Mouse (Mus musculus) thymus, postnatal 0 days (tissue): Measurements from ENCODE around the gene Zdhhc7. TPM values are rescaled to one million over a fixed set of nuclear protein-coding genes. Genes with fewer than 3 reads are reported as not detected.

Source experiments
- DNase-seq: peaks from one replicate; pipeline ENCODE4 v3.0.0-alpha.2; 2015; ENCODE audit warnings: low spot score
- polyA plus RNA-seq: library from polyadenylated mRNA; unstranded; fragments of >200 nt; fragmentation: Nextera tagmentation; extraction: Ambion mirVana; gene quantifications from 2 replicates; pipeline ENCODE4 v1.2.1, GENCODE M21; 2015

Gene Zdhhc7
- polyA plus RNA-seq, 1 experiment from 2014 or later: 35.9 TPM

DNA sequence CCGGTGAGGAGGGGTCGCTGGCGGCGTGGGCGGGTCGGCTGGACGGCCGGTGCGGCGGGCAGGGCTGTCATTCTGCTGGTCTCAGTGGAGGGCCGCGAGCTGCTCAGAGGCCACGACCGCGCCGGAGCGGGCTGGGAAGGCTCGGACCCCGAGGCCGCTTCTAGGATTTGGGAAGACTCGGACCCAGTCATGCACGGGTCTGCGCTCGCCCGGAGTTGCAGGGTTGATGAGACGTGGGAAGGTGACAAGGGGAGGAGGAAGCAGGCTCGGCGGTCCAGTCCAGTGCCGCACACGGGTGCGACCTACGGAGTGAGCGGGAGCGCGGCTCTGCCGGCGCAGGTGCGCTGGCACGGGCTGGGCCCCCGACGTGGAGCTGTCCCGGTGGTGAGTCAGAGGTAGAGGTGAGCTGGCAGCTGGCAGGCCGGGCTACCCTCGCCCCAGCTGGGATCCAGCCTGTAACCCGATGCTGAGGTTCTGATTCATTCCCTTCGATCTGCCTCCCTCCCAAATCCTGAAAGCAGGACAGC, 13.1 kb upstream of the Zdhhc7 start:
- peak; percentile 30 for DNase-seq

DNA sequence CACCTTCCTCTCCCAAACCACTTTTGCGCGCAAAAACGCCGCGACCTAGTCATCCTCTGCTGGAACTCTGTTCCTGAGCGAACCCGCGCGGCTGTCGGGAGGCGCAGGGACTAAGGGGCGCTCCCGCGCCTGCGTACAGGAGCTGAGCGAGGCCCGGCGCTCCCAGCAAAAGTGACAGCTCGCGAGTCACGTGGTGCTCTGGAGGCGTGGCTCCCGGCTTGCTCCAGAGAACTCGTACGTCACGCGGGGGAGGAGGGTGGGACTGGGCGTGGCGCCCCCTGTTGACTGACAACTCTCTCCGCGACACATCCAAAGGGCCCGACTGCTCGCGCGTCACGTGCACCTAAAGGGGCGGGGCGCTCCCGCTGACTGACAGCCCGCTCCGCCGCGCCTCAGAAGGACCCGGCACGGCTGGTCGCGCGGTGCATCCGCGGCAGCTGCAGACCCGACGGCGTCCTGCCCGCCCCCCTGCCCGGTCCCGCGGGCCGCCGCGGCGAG, 12.5 kb upstream of the Zdhhc7 start, which contains the start of gene 6430548M08Rik:
TSS of gene 6430548M08Rik (plus strand) at position 395 of the 498 bp plus-strand sequence.
- DNase-seq: peak; percentile 100

DNA sequence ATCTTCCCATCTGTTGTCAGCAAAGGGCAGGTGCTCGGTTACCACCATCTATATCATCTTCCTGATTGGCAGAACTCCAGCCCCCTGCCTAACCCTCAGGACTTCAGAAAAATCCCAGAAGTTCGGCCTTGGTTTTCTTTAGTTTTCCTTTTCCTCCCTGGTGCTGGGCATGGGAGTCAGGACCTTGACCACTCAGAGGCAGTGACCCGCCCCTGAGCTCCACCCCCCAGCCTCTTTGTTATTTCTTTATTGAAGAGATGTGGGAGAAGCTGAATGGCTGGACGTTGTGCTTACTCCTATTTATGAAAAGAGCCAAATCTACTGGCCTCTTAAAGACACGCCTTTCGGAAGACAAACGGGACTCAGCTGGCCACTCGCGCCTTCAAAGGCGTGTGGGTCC, 12.0 kb upstream of the Zdhhc7 start:
- DNase-seq: no peak

DNA sequence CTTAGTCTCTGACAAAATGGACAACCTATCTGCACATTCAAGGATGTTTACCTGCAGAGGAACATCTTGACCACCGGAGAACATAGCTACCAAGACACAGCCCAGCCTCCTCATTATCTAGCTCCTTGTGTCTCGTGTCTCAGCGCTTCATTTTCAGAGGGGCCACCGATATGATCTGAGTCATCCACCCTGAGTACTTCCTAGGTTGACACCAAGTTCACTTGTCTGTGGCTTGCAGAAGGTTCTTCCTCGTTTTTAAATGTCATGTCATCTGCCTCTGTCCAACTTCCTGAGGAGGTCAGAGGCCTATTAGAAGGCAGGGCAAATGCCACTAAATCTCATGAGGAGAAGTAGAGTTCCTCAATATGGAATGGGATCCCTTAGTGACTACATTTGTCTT, 11.3 kb upstream of the Zdhhc7 start:
- DNase-seq: no peak

DNA sequence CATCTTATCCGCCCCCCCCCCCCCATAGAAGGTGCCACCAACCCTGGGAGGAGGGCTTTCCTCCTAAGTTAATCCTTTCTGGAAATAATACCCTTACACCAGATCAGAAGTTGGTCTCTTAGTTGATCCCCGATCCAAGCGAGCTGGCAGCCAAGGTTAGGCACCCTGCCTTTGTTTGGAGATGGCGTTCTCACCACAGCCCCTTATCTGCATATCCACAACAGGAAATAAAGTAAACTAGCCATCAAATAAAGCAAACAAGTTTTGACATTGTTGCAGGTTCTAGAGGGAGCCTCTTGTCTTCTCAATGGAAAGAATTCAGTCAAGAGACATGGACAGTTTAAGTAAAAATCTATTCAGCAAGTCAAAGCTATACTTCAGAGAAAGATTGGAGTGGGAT, 10.1 kb upstream of the Zdhhc7 start:
- DNase-seq: no peak

DNA sequence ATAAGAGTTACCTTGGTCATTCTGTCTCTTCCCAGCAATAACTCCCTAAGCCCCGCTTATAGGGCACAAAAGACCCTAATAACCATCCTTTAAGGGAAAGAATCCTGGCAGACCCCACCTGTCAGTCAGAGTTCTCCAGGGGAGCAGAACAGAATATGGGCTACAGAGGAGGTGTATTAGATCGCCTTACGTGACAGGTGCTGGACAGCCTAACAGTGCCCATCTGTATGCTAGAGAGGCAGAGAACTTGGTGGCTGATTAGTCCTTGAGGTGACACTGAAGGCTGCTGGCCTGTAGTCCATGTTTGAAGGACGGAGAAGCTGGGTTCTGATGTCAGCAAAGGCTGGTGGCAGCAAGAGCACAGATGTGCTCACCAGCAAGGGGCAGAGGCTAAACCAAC, 9.7 kb upstream of the Zdhhc7 start:
- no peak for DNase-seq

DNA sequence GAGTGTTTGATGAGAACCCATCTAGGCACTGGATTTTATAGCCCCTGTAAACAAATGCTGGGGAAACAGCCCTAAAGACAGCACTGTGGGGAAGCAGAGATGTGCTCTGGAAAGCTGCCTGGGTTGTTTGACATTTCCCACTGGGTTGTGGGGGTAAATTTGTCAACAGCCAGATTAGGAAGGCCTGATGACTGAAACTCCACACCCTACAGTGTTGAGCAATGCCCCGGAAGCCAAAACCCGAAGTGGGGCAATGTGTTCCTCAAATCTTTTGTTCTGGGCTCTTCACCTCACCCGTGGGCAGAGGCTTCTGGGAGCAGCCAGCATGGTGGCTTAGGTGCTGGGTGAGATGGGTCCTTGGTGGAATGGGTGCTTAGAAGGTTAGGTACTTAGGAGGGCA, 7.9 kb upstream of the Zdhhc7 start:
- no peak for DNase-seq

DNA sequence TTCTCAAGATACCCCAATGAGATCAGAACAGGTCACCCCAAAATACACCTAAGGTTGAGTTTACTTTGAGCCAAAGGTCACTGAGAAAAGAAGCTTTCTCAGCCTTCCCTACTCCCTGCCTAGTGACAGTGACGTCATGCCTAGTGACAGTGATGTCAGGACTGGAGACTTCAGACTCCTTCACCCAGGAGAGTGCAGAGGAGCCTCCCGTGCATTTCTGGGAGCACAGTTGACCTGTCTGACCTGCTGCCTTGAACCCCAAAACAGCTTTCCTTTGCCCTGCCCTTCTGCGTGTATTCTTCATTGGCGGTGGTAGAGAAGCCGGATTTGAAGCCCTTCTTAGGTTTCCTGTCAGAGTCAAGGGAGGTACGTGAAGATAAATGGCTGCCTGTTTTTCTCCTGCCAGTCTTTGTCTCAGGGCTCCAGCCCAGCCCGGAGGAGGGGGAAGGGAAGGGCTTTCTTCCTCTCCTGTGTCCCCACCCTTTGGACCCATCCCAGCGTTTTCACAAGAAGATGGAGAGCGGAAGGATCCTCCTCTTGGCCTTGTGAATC, 3.5 kb upstream of the Zdhhc7 start:
- DNase-seq: no peak

DNA sequence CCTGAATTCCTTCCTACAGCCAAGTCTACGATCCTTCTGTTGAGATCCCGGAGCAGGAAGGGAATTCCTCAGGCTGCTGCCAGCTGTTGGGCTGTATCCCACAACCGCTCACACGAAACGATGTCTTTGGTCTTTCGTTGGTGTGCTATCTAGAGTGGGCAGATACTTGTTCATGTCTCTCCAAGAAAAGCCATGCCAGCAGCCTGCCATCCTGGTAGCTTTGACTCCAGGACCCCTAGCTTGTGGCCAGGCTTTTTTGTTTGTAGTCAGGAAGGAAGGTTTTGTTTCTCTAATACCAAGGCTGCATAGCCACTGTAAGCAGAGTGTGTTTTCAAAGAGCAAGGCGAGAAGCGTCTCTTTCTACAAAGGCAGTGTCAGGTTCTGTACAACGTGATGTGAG, 2.6 kb upstream of the Zdhhc7 start:
- DNase-seq: no peak

DNA sequence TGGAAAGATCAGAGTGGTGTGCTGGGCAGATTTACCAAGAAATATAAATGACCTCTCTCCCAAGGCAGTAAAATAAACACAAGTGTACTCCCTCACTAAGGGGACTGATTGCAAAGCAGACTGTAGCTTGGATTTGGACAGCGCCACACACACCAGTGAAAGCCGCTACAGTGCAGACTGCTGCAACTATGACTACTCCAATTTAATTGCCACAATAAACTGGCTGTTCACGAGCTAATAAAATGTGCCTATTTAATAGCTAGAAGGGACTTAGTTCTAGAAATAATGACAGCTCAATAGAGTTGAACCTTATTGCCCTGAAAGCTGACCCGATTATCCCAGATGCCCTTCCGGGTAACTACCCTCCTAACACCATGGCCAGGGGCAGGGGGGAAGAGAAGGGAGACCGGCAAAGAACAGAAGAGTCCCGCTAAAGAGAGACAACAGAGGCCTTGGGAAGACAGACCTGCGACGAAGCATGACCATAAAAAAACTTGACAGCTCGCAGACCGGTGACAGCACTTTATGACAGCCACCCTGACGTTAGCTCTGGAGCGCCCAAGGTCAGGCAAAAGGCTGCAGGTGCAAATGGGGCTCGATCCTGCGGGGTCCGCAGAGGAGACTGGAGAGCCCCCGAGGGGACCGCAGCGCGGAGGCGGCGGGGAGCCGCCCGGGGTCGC, 754 bp downstream of the Zdhhc7 start:
- DNase-seq: no peak

DNA sequence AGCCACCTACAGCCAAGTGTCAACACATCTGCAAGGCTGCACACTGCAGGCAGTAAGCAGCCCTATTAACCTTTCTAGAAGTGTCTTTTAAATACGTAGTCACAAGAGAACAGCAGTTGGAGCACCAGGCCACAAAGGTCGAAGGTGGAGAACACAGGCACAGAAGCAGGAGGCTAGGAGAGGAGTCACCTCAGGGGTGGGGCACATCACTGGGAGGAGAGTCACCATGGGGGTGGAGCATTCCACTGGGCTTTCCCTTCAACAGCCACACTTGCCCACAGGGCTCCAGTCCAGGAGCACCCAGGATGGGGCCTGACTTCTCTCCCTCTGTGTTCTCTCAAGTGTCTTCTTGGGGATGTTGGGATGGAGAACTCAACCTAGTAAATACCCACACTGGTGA, 4.8 kb downstream of the Zdhhc7 start:
- DNase-seq: no peak

DNA sequence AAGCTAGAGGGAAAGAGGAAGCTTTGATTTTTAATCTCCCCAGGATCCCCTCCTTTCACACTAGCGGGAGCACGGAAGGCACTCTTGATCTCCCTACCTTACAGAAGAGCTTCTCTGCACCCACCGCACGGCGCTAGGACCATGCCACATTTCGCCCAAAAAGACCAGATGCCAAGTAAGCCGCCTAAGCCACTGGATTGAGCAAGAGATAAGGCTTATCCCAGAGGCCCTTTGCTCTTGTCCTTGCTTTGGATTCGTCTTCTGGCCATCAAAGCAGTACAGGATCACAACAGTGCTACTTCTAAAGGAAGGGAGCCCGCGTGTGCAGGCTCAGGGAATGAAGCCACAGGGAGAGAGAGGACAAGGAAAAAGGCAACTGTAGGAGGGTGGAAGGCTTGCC, 6.5 kb downstream of the Zdhhc7 start:
- no peak for DNase-seq

DNA sequence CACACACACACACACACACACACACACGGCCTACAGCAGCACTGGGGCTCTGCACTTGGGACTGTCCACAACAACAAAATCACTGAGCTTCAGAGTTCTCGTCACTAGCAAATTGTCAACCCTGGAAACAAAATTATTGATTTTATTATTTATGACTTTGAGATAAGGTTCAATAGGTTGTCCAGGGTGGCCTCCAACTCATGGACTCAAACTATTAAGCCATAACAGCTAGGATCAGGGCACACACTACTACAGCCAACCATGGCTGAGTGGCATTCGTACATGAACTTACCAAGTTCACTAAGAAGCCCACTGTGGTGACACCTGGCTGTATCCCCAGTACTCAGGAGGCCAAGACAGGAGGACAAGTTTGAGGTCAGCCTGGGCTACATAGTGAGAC, 8.2 kb downstream of the Zdhhc7 start:
- no peak for DNase-seq

DNA sequence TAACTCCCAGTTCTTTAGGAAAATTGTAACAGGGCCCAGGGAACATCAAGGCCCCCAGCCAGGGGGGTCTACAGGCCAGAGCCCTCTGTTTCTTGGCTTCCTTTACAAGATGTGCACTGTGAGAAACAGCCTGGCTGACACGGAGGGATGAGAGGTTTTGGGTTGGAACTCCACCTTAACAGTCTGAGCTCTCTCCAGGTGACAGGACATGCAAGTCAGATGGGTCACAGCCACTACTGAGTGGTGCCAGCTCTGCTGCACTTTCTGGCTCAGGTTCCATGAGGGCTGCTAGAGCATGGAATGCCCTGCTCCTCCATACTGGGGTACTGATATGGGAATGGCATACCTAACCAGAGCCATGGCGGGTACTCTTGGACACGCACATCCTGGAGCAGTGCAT, 10.2 kb downstream of the Zdhhc7 start:
- no peak for DNase-seq

DNA sequence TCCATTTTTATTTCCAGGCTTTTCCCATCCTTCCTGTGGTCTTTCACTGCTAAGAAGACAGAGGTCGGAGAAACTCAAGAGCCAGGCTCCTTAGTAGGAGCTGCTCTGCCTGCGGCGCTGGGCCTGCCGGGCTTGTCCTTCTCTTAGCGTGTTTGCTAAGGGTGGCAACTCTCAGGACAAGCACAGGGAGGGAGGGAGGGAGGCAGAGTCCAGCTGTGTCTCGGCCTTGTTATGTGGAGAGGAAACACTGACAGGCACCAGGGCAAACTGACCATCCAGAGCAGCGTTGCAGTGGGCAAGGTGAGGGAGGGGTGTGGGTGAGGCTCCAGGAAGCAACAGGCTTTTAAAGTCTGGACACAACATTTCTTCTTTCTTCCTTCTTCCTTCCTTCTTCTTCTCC, 11.8 kb downstream of the Zdhhc7 start:
- no peak for DNase-seq

DNA sequence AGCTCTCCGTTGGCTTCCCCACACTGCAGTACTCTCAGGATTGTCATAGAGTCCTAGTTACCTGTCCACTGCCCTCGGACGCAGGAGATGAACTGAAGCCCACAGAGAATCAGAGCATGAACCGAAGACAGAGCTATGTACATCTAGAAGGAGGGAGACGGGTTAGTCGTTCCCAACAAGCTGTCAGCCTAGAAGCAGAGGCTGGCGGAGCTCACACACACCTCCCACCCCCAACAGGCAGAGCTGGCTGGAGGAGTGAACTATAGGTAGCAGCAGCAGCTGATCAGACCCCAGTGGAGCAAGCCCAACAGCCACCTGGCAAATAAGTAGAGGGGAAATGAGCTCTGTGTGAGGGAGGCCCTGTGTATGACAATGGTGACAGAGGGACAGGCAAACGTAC, 16.5 kb downstream of the Zdhhc7 start:
- DNase-seq: no peak

DNA sequence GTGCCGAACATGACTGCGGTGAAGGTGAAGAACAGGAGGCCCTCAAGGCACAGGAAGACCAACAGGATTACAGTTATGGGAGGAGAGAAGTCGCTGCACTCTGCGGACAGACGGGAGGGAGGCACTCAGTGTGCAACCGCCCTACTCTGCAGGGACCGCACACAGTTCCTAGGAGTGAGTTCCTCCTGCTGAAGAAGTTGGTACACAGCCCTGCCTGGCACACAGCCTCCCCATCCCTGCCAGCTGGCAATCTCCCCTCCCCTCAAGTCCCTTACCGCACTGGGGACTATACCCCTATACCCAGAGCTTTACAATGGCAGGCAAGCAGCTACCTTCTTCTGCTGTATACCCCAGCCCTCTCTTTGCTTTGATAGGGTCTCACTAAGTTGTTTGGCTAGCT, 18.0 kb downstream of the Zdhhc7 start:
- no peak for DNase-seq

DNA sequence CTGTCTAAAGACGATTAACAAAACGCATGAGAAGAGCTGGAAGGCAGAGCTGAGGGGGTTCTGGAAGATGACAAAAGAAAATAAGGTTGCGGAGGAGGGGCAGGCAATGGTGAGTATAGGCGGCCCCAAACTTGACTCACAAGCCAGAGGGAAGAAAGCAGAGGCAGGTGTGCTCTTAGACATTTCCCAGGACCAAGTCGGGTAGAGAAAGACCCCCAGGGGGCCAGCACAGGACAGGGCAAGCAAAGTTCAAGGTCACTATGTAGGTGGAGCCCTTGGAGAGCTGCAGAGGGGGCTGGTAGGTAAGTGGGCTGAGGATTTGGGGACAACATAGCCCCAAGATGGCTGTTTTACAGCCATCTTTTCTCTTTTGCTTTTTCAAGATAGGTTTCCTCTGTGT, 21.9 kb downstream of the Zdhhc7 start:
- DNase-seq: no peak

DNA sequence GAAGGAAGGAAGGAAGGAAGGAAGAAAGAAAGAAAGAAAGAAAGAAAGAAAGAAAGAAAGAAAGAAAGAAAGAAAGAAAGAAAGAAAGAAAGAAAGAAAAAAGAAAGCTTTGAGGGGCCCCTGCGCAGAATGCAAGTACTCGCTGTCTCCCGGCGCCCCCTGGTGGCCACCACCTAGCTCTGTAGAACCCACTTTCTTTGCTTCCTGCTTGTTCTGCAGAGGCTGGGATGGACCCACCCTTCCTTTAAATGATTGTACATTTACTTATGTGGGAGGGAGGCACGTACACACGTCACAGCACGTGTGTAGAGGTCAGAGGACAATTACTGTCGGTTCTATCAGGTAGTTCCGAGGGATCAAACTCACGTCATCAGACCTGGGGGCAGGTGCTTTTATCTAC, 23.2 kb downstream of the Zdhhc7 start:
- DNase-seq: peak; percentile 82

DNA sequence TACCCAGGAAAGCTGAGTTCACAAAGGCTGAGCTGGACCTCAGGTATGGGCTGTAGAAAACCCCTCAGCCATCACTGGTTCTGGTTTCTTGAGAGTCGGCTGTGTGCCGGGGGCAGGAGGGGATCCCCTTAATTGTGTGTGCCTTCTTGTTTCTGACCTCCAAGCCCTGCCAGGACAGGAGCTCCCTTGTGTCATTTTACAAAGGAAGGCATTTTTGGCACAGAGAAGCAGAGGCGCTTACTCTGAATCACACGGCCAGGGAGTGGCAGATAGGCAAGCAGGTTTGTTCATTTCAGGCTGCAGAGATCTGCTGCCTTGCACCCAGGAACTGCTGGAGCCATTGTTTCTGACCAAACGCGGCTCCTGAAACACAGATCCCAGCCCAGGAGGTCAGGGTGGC, 25.9 kb downstream of the Zdhhc7 start:
- no peak for DNase-seq

DNA sequence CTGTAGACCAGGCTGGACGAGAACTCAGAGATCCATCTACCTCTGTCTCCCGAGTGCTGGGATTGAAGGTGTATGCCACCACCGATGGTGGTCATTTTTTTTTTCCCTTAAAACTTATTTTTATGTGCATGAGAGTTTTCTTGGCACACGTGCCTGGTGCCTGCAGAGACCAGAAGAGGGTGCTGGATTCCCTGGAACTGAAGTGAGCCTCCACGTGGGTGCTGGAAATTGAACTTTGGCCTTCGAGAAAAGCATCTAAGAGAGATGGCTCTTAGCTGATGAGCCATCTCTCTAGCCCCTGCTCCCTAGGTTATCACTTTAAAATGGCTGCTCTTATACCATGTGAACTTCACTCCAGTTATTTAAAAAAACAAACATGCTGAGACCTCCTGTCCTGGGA, 26.8 kb downstream of the Zdhhc7 start:
- no peak for DNase-seq

DNA sequence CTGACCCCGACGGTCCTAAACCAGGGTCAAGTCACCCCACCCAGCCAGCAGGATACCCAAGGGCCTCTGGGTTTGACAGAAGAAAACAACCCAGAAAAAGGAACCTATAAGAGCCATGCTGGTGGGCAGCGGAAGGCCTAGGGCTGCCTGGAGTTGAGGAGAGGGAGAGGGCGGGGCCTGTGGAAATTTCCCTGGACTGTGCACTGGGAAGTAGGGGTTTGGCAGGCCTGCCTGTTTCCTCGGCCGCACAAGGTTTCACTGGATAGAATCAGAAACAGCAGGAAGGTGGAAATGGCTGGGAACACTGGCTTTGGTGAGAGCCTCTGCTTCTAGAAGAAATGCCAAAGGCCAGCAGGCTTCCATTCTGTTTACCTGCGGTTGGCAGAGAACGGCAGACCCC, 28.5 kb downstream of the Zdhhc7 start:
- no peak for DNase-seq

DNA sequence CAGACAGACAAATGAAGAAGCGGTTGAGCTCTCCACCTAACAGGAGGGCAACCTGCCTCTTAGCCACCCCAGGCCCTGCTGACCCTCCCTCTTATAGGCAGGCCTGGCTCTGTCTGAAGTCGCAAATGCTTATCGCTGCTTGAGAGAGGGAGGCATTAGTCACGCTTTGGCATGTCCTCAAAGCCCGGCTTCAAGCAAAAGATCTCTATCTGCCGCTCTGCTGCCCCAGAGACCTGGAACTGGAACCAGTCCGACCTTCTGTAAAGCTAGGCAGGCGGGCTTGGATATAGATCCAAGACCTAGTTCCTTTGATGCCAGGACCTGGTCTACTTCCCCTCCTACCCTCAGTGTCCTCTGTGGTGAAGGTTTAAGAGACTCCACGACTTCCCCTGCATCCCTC, 29.0 kb downstream of the Zdhhc7 start:
- DNase-seq: no peak
